Mouse (Mus musculus): ENCODE measurements around the gene Wdr76.

GRCm38 (mm10) chr2:121544829-121545228 is 38.3 kb downstream of the Wdr76 start:
- no peak for TF ChIP-seq CTCF (IDR thresholded peaks at IDR 0.05; ENCODE audit: extremely low read depth, insufficient read length, insufficient replicate concordance, low read depth, low read length)
- TF ChIP-seq POLR2A (IDR thresholded peaks at IDR 0.05; ENCODE audit: low read depth, low read length): no peak

Measured in small intestine, adult 2 months (tissue).